Mouse (Mus musculus): ENCODE results near the gene Steap2. TPM values are rescaled to one million over a fixed set of nuclear protein-coding genes. Genes with fewer than 3 reads are reported as not detected.

Gene Steap2
- polyA plus RNA-seq, 1 experiment from 2014 or later, result 7.7 TPM

DNA sequence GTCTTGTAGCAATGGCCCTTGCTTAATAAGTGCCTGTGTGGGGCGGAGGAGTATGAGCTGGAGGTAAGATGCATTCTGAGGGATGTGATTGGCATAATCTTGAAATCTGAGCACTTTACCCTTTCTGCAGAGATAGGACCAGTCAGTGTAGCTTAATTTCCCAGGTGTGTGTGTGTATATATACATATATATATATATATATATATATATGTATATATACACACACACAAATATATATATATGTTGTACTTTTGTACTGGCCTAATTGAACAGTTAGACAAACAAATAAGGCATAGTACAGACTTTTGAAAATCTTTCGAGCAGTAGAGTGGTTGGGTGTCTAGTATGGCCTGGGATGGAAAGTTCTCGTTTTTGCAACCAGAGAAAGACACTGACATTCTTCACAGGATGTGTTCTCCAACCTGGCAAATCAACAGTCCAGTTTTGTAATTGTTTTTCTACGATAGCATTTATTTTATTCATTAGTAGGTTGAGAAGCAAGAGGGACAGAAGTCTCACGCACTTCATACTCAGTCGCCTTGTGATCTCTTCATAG lies 29.9 kb downstream of the Steap2 start:
- peaks cover 12% of the 10 kb centered on the region for H3K27me3 ChIP-seq
- peak overlapping the region; percentile 75 for H3K4me3 ChIP-seq (replicated peaks)
- peaks cover 10% of the 10 kb centered on the region for H3K36me3 ChIP-seq
- H3K27ac ChIP-seq, result no peak overlapping the region
- H3K4me2 ChIP-seq, result peak overlapping the region; percentile 96
- WGBS, result 62% methylated on average over 6 of the region's 6 CpGs
- H3K9me3 ChIP-seq, result no peaks in the 10 kb centered on the region
- ATAC-seq (ENCODE audit: insufficient number of reproducible peaks, insufficient read depth, low FRiP score, low TSS enrichment, low read depth), result no peak
- peak overlapping the region; percentile 53; the same call in 1 of the 2 replicates for H3K9ac ChIP-seq (replicated peaks)
- peaks cover 5% of the 10 kb centered on the region; the same call in 1 of the 2 replicates for H3K4me1 ChIP-seq (replicated peaks)

GRCm38 (mm10) chr5:5663655-5664370 lies 30.6 kb downstream of the Steap2 start, which contains the start of gene Cfap69:
Cfap69 (minus strand) TSS chr5:5664239.
- peaks cover 4% of the 10 kb centered on the region for H3K36me3 ChIP-seq
- under 1% methylated on average over 48 of the region's 48 CpGs for WGBS
- no peak within 1 kb of the TSS for H3K27ac ChIP-seq
- peaks cover 12% of the 10 kb centered on the region for H3K27me3 ChIP-seq
- ATAC-seq (ENCODE audit: insufficient number of reproducible peaks, insufficient read depth, low FRiP score, low TSS enrichment, low read depth), result peak; percentile 93
- peak within 1 kb of the TSS; percentile 70 for H3K9ac ChIP-seq (replicated peaks)
- no peaks in the 10 kb centered on the region for H3K9me3 ChIP-seq
- H3K4me1 ChIP-seq (replicated peaks), result peaks cover 5% of the 10 kb centered on the region; the same call in 1 of the 2 replicates
- H3K4me3 ChIP-seq (replicated peaks), result peak within 1 kb of the TSS; percentile 75
- peak within 1 kb of the TSS; percentile 96 for H3K4me2 ChIP-seq

DNA sequence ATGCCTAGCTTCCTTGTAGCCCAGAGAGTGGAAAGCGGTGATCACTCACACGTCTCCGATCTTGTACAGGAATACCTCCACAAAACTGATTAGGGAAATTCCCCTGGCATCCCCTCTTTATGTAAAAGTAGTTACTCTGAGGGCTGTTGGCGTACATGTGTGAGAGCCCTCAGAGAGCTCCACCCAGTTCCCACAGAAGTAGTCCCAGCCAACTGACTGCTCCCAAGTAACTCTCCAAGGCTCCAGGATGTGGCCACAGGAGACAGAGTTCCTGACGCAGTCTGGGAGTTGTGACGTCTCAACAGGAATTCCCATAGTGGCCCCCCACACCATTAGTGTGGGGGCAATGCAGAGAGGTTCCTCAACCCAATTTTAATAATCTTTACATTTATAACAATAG lies 31.3 kb downstream of the Steap2 start:
- peaks cover 12% of the 10 kb centered on the region for H3K27me3 ChIP-seq
- no peak overlapping the region for H3K27ac ChIP-seq
- H3K9me3 ChIP-seq, result no peaks in the 10 kb centered on the region
- peak overlapping the region; percentile 96 for H3K4me2 ChIP-seq
- peaks cover 5% of the 10 kb centered on the region; the same call in 1 of the 2 replicates for H3K4me1 ChIP-seq (replicated peaks)
- WGBS, result 42% methylated on average over 6 of the region's 6 CpGs
- ATAC-seq (ENCODE audit: insufficient number of reproducible peaks, insufficient read depth, low FRiP score, low TSS enrichment, low read depth), result no peak
- 0 out of 2 replicates have a peak, but pooled peaks cover 3% of the 10 kb centered on the region for H3K36me3 ChIP-seq
- no peak overlapping the region for H3K9ac ChIP-seq (replicated peaks)
- peak overlapping the region; percentile 75 for H3K4me3 ChIP-seq (replicated peaks)

GRCm38 (mm10) chr5:5658680-5659079 lies 35.7 kb downstream of the Steap2 start:
- 40% methylated on average over 2 of the region's 2 CpGs for WGBS
- H3K4me2 ChIP-seq, result no peak overlapping the region
- no peak overlapping the region for H3K9ac ChIP-seq (replicated peaks)
- no peak overlapping the region for H3K27ac ChIP-seq
- no peak for ATAC-seq (ENCODE audit: insufficient number of reproducible peaks, insufficient read depth, low FRiP score, low TSS enrichment, low read depth)
- H3K9me3 ChIP-seq, result no peaks in the 10 kb centered on the region
- H3K36me3 ChIP-seq, result no peaks in the 10 kb centered on the region
- no peaks in the 10 kb centered on the region for H3K4me1 ChIP-seq (replicated peaks)
- no peak overlapping the region for H3K4me3 ChIP-seq (replicated peaks)
- H3K27me3 ChIP-seq, result peaks cover 12% of the 10 kb centered on the region

DNA sequence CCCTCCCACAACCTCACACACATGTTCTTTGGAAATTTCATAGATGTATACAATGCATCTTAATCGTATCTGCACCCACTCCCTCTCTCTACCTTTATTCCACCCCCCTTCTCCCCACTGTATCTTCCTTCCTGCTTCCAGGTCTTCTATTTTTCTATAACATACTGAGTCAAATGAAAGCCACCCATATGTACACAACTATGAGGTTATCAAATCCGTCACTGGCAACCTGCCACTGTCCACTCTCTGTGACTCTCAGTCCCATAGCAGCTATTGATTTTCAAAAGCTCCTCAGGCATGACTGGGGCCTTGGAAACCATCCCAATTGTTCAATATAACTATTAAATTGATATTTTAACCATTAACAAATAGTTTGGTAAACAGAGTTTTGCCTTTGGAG lies 36.4 kb downstream of the Steap2 start:
- WGBS, result 82% methylated on average over 2 of the region's 2 CpGs
- no peaks in the 10 kb centered on the region for H3K9me3 ChIP-seq

DNA sequence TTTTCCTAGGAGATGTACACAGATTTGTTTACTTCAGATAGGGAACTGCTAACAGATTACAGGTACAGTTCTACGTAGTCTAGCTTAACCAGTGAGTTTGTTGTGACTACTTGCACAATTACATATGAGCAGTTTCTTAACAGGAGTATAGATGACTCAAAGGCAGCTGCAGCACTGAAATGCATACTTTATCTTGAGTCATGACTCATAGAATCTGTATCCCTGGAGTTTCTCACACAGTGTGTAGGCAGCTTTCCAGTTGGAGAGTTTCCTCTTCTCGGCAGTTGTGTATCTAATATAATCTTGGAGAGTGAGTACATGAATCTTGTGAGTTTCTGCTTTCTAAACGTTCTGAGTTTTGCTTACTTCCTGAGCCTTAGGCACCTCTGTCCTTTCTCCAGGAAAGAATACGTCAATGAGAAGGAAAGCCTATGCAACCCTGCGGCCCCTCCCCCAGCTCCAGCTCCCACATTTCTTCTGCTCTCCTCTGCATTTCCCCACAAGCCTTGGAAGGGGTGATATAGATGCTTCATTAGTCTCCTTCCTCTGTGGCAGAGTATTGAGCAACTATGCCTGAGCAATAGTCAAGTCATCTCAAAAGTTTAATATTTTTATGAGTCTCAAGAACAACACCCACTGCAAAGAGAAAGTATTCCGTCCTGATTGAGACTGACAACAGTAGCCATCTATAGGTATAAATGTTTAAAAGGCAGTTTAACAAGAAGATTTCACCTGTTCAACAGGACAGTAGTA lies 45.4 kb downstream of the Steap2 start:
- ATAC-seq (ENCODE audit: insufficient number of reproducible peaks, insufficient read depth, low FRiP score, low TSS enrichment, low read depth), result no peak
- Histone ChIP-seq H3K36me3 (no peaks in the 10 kb centered on the region), H3K9me3 (no peaks in the 10 kb centered on the region), H3K4me3 (replicated peaks) (no peak overlapping the region), H3K27ac (no peak overlapping the region), H3K9ac (replicated peaks) (no peak overlapping the region), H3K4me1 (replicated peaks) (no peaks in the 10 kb centered on the region), H3K4me2 (no peak overlapping the region), H3K27me3 (no peaks in the 10 kb centered on the region)
- WGBS, result 69% methylated on average over 6 of the region's 6 CpGs

More for the DNA sequence above, 36.4 kb downstream of the Steap2 start:
- no peaks in the 10 kb centered on the region for H3K36me3 ChIP-seq
- H3K9ac ChIP-seq (replicated peaks), result no peak overlapping the region
- no peak overlapping the region for H3K4me2 ChIP-seq
- no peak overlapping the region for H3K27ac ChIP-seq
- H3K27me3 ChIP-seq, result peaks cover 6% of the 10 kb centered on the region
- no peak overlapping the region for H3K4me3 ChIP-seq (replicated peaks)
- H3K4me1 ChIP-seq (replicated peaks), result no peaks in the 10 kb centered on the region
- ATAC-seq (ENCODE audit: insufficient number of reproducible peaks, insufficient read depth, low FRiP score, low TSS enrichment, low read depth), result no peak

GRCm38 (mm10) chr5:5646173-5646572 lies 48.2 kb downstream of the Steap2 start:
- no peaks in the 10 kb centered on the region for H3K27me3 ChIP-seq
- H3K4me2 ChIP-seq, result no peak overlapping the region
- no peaks in the 10 kb centered on the region for H3K9me3 ChIP-seq
- no peak overlapping the region for H3K4me3 ChIP-seq (replicated peaks)
- H3K9ac ChIP-seq (replicated peaks), result no peak overlapping the region
- H3K27ac ChIP-seq, result no peak overlapping the region
- ATAC-seq (ENCODE audit: insufficient number of reproducible peaks, insufficient read depth, low FRiP score, low TSS enrichment, low read depth), result no peak
- no peaks in the 10 kb centered on the region for H3K36me3 ChIP-seq
- 6% methylated on average over 1 of the region's 1 CpGs for WGBS
- no peaks in the 10 kb centered on the region for H3K4me1 ChIP-seq (replicated peaks)

GRCm38 (mm10) chr5:5638496-5638895 lies 55.9 kb downstream of the Steap2 start:
- no peaks in the 10 kb centered on the region for H3K27me3 ChIP-seq
- no peaks in the 10 kb centered on the region for H3K9me3 ChIP-seq
- no peak overlapping the region for H3K4me2 ChIP-seq
- no peak overlapping the region for H3K27ac ChIP-seq
- WGBS, result 51% methylated on average over 2 of the region's 2 CpGs
- no peak for ATAC-seq (ENCODE audit: insufficient number of reproducible peaks, insufficient read depth, low FRiP score, low TSS enrichment, low read depth)
- no peaks in the 10 kb centered on the region for H3K4me1 ChIP-seq (replicated peaks)
- no peak overlapping the region for H3K9ac ChIP-seq (replicated peaks)
- H3K4me3 ChIP-seq (replicated peaks), result no peak overlapping the region
- H3K36me3 ChIP-seq, result no peaks in the 10 kb centered on the region

- H3K4me3 ChIP-seq (replicated peaks), result no peak overlapping the region
- 66% methylated on average over 3 of the region's 3 CpGs for WGBS
- H3K27ac ChIP-seq, result no peak overlapping the region
- no peaks in the 10 kb centered on the region for H3K9me3 ChIP-seq
- no peak overlapping the region for H3K9ac ChIP-seq (replicated peaks)
- H3K27me3 ChIP-seq, result no peaks in the 10 kb centered on the region
- no peaks in the 10 kb centered on the region for H3K4me1 ChIP-seq (replicated peaks)
- ATAC-seq (ENCODE audit: insufficient number of reproducible peaks, insufficient read depth, low FRiP score, low TSS enrichment, low read depth), result no peak
- H3K36me3 ChIP-seq, result no peaks in the 10 kb centered on the region
- no peak overlapping the region for H3K4me2 ChIP-seq
Observed at GRCm38 (mm10) chr5:5625491-5625890, 68.9 kb downstream of the Steap2 start.

GRCm38 (mm10) chr5:5618329-5618728 lies 76.0 kb downstream of the Steap2 start:
- 65% methylated on average over 4 of the region's 4 CpGs for WGBS
- H3K9ac ChIP-seq (replicated peaks), result no peak overlapping the region

More at GRCm38 (mm10) chr5:5618329-5618728, 76.0 kb downstream of the Steap2 start:
- no peak overlapping the region for H3K4me3 ChIP-seq (replicated peaks)
- no peaks in the 10 kb centered on the region for H3K4me1 ChIP-seq (replicated peaks)
- H3K4me2 ChIP-seq, result no peak overlapping the region
- no peaks in the 10 kb centered on the region for H3K27me3 ChIP-seq
- no peak overlapping the region for H3K27ac ChIP-seq
- no peaks in the 10 kb centered on the region for H3K9me3 ChIP-seq
- no peaks in the 10 kb centered on the region for H3K36me3 ChIP-seq
- ATAC-seq (ENCODE audit: insufficient number of reproducible peaks, insufficient read depth, low FRiP score, low TSS enrichment, low read depth), result no peak
